Mouse (Mus musculus) forebrain, embryonic 13.5 days (tissue): Measurements from ENCODE around the gene Lrp1. TPM values are rescaled to one million over a fixed set of nuclear protein-coding genes. Genes with fewer than 3 reads are reported as not detected.

ENCODE experiments used
- ATAC-seq: fragments of 200-750 bp; cut with Nextera tagmentation; 2 replicates; pipeline ENCODE4 v1.8.0; 2017
- H3K27ac ChIP-seq: fragments of 300-500 bp; sonication (generic); 2 replicates; pipeline ENCODE4 v1.5.1; 2015; ENCODE audit warnings: inconsistent platforms, mild to moderate bottlenecking, moderate library complexity
- H3K27me3 ChIP-seq: fragments of 300-500 bp; sonication (generic); 2 replicates; pipeline ENCODE4 v1.6.1; 2015; ENCODE audit warnings: mild to moderate bottlenecking, inconsistent platforms
- H3K36me3 ChIP-seq: fragments of 300-500 bp; sonication (generic); 2 replicates; pipeline ENCODE4 v1.6.1; 2015; ENCODE audit warnings: mild to moderate bottlenecking, inconsistent platforms; ENCODE audit not compliant: poor library complexity, severe bottlenecking
- H3K4me1 ChIP-seq: fragments of 300-500 bp; sonication (generic); 2 replicates; pipeline ENCODE4 v1.6.1; 2015; ENCODE audit warnings: inconsistent platforms
- H3K4me2 ChIP-seq: fragments of 300-500 bp; sonication (generic); 2 replicates; pipeline ENCODE4 v1.6.1; 2015; ENCODE audit warnings: inconsistent platforms, mild to moderate bottlenecking, moderate library complexity
- H3K4me3 ChIP-seq: fragments of 300-500 bp; sonication (generic); 2 replicates; pipeline ENCODE4 v1.5.1; 2015; ENCODE audit warnings: mild to moderate bottlenecking, inconsistent platforms
- H3K9ac ChIP-seq: fragments of 300-500 bp; sonication (generic); 2 replicates; pipeline ENCODE4 v1.6.1; 2015; ENCODE audit warnings: mild to moderate bottlenecking, inconsistent platforms
- H3K9me3 ChIP-seq: fragments of 300-500 bp; sonication (generic); replicated peaks from 2 replicates; pipeline ENCODE4 v1.6.1; 2016; ENCODE audit warnings: inconsistent platforms
- WGBS: fragments of 180-500 bp; shearing (Covaris S2); methylation state at CpG from one replicate; pipeline ENCODE4 v1.1.7; 2015; 5-methylcytosine and 5-hydroxymethylcytosine counted together
- polyA plus RNA-seq: library from polyadenylated mRNA; unstranded; fragments of >200 nt; fragmentation: Nextera tagmentation; extraction: Ambion mirVana; gene quantifications from 2 replicates; pipeline ENCODE4 v1.2.1, GENCODE M21; 2015

Gene Lrp1
- polyA plus RNA-seq, 1 experiment from 2014 or later: 65.1 TPM

DNA sequence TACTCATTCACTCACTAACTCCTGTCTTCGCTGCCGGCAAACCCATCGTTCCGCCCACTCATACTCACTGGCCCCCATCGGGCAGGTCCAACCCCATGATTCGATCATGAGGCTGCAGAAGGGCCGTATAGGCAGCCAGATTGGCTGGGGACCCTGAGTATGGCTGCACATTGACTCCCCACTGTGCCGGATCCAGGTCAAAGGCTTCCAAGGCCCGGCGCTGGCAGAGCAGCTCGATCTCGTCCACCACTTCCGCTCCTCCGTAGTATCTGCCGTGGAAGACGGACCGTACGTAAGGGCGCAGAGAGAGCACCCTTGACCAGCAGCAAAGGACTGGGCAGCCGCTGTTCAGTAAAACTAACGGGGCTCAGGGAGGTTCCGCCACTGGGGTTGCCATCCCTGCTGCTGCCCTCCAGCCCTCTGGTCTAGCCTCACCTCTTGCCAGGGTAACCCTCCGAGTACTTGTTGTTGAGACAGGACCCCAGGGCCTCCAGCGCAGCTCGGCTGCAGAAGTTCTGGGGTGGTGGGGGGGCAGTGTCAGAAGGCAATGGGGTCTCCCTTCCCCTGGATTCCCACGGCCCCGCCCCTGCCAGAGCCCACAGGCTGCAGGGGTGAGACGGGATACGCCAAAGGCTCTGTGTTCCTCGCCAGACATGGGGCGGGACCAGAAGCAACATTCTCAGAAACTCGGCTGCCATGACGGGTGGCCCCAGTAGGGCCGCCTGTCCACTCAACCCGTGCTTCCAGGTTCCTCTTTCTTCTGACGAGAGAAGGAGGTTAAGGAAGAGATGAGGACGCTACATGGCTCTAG lies 100.8 kb downstream of the Lrp1 start:
- H3K27me3 ChIP-seq: peaks cover 48% of the 10 kb centered on the region
- H3K27ac ChIP-seq: no peak overlapping the region
- WGBS: 94% methylated on average over 37 of the region's 37 CpGs
- H3K4me2 ChIP-seq: peak overlapping the region; percentile 87; the same call in 1 of the 2 replicates
- no peaks in the 10 kb centered on the region for H3K9me3 ChIP-seq
- peaks cover 48% of the 10 kb centered on the region for H3K4me1 ChIP-seq
- peaks cover 35% of the 10 kb centered on the region for H3K36me3 ChIP-seq
- H3K4me3 ChIP-seq: no peak overlapping the region
- ATAC-seq: no peak
- H3K9ac ChIP-seq: no peak overlapping the region; the same call in 1 of the 2 replicates

DNA sequence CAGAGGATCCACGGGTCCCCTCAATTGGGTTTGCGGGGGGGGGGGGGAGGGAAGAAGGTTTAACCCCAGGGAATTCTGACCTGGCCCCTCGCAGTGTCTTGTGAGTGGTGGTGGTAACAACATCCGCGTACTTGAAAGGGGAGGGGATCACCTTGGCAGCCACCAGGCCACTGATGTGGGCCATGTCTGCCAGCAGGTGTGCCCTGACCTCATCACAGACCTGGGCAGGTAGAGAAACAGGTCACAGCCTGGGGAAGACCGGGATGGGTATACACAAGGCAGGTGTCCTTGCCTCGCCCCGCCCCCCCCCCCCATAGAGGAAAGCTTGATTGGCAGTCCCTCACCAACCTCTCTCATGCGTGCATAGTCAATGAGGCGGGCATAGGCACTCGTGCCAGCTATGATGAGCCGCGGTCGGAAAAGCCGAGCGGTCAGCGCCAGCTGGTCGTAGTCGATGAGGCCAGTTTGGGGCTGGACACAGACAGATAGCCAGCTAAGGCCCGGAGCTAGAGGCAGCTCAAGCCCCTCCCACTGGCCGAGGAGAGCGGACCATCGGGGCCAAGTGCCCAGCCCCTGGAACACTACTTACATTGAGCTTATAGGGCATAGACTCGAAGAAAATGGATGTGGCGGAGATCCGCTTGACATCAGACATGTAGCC lies 101.8 kb downstream of the Lrp1 start:
- Histone ChIP-seq H3K4me1 (peaks cover 49% of the 10 kb centered on the region), H3K4me2 (no peak overlapping the region), H3K27me3 (peaks cover 48% of the 10 kb centered on the region), H3K36me3 (peaks cover 35% of the 10 kb centered on the region), H3K4me3 (no peak overlapping the region), H3K27ac (no peak overlapping the region), H3K9me3 (no peaks in the 10 kb centered on the region), H3K9ac (no peak overlapping the region)
- ATAC-seq: no peak
- WGBS: 93% methylated on average over 25 of the region's 26 CpGs

DNA sequence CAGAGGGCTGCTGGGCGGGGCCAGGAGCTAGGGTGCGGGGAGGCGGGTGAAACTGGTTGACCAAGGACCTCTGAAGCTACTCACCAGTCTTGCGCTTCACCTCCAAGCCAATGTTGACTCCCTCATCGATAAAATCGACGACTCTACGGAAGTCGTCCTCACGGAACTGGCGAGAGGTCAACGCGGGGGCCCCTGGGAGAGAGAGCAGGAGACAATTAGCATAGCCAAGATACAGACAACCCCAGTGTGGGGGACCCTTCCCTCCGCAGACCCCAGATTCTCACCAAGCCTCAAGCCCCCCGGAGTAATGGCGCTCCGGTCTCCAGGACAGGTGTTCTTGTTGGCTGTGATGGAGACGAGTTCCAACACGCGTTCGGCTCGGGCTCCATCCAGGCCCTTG lies 103.0 kb downstream of the Lrp1 start:
- peaks cover 61% of the 10 kb centered on the region for H3K4me1 ChIP-seq
- H3K27me3 ChIP-seq: peaks cover 46% of the 10 kb centered on the region
- ATAC-seq: no peak
- no peak overlapping the region for H3K4me3 ChIP-seq
- peaks cover 35% of the 10 kb centered on the region for H3K36me3 ChIP-seq
- H3K9me3 ChIP-seq: no peaks in the 10 kb centered on the region
- H3K4me2 ChIP-seq: no peak overlapping the region
- no peak overlapping the region for H3K27ac ChIP-seq
- H3K9ac ChIP-seq: no peak overlapping the region
- WGBS: 93% methylated on average over 22 of the region's 22 CpGs

DNA sequence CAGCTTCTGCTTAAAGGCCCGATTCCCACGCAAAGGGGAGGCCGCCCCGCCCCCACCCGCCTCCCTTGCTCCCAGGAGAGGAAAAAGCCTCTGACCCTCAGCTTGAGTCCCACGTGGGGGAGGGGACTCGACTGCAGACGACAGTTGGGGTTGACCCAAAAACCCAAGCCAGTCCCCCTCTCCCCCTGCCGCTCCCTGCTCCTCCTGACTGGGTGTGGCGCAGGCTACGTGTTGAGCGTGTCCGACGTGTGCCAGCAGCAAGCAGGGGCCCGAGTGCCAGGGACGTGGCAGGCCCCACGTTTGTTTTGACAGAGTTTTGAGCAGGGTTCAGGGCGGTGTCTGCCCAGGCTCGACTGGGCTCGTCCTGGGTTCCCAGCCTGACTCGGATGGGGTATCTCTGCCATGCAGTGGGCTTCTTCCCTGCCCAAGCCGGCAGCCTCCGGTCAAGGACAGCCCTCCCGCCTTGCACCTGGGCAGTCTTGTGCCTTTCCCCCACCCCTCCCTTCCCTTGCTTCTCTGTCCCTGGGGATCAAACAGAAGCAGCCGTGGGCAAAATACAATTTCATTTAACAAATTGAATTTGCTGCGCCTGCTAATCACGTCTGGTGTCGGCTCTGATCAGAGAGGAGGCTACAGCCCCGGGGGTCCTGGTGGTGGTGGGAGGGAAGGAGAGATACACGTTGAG lies 104.2 kb downstream of the Lrp1 start:
- H3K4me1 ChIP-seq: peaks cover 68% of the 10 kb centered on the region
- H3K27ac ChIP-seq: no peak overlapping the region
- peak overlapping the region; percentile 39; the same call in 1 of the 2 replicates for H3K9ac ChIP-seq
- no peaks in the 10 kb centered on the region for H3K9me3 ChIP-seq
- peaks cover 46% of the 10 kb centered on the region for H3K27me3 ChIP-seq
- H3K4me3 ChIP-seq: no peak overlapping the region
- H3K4me2 ChIP-seq: peak overlapping the region; percentile 21
- ATAC-seq: no peak
- H3K36me3 ChIP-seq: peaks cover 35% of the 10 kb centered on the region
- 6% methylated on average over 30 of the region's 30 CpGs for WGBS

DNA sequence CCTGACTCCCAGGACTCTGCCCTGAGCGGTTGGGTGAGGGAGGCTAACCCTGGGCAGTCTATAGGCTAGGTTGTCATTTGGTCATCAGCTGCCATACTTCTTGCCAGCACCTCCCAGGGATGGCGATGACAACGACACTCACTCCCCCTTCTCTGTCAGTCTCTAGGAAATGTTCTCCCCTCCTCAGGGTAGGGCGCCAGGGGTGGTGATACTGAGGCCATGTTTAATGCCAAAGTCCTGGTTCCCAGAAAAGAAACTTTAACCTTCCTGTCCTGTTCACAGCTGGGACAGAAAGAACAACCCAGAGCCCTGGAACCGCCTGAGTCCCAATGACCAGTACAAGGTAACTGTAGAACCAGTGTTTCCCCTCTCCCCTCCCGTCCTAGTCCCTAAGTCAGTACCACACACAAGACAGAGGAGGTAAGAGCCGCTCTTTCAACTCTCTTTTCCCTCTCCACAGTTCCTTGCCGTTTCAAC lies 104.9 kb downstream of the Lrp1 start:
- H3K9ac ChIP-seq: 0 out of 2 replicates have a peak overlapping the region, but pooled peaks have one; percentile 39
- no peak overlapping the region for H3K4me3 ChIP-seq
- H3K36me3 ChIP-seq: peaks cover 35% of the 10 kb centered on the region
- no peak overlapping the region for H3K27ac ChIP-seq
- peaks cover 48% of the 10 kb centered on the region for H3K27me3 ChIP-seq
- H3K4me2 ChIP-seq: no peak overlapping the region; the same call in 1 of the 2 replicates
- H3K9me3 ChIP-seq: no peaks in the 10 kb centered on the region
- 19% methylated on average over 8 of the region's 8 CpGs for WGBS
- H3K4me1 ChIP-seq: peaks cover 68% of the 10 kb centered on the region
- no peak for ATAC-seq

DNA sequence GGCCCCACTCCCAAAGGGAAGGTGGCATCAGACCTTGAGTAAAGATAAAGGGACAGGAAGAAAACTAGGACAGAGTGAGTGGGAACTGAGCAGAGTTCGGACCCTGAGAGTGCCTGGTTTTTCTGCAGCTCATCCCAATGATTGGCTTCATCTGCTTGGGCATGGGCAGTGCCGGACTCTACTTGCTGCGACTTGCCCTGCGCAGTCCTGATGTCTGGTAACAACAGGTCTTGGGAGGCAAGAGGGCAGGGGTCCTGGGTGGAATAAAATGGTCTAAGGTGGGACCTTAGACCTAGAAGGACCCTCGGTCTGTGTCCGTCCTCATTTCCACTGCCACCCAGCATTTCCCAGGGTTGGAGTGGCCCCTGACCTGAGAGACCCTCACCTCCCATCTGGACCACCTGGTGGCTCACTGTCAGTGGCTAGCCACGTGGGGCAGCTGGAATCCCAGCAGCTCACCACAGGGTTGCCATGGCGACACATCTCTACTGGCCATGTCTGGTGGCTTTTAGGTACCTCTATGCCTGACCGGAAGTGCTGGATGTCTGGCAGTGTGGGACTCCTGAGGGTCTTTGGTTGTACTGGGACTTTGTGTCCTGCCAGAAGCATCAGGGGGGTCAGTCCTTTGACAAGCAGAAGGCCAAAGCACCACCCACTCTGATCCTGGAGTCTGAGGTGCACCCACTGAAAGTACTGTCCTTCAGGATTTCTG lies 105.5 kb downstream of the Lrp1 start:
- peaks cover 50% of the 10 kb centered on the region for H3K27me3 ChIP-seq
- 35% methylated on average over 9 of the region's 9 CpGs for WGBS
- H3K27ac ChIP-seq: no peak overlapping the region
- peaks cover 32% of the 10 kb centered on the region for H3K36me3 ChIP-seq
- no peak overlapping the region for H3K4me3 ChIP-seq
- H3K4me2 ChIP-seq: no peak overlapping the region; the same call in 1 of the 2 replicates
- no peaks in the 10 kb centered on the region for H3K9me3 ChIP-seq
- ATAC-seq: no peak
- H3K9ac ChIP-seq: no peak overlapping the region
- H3K4me1 ChIP-seq: peaks cover 68% of the 10 kb centered on the region

DNA sequence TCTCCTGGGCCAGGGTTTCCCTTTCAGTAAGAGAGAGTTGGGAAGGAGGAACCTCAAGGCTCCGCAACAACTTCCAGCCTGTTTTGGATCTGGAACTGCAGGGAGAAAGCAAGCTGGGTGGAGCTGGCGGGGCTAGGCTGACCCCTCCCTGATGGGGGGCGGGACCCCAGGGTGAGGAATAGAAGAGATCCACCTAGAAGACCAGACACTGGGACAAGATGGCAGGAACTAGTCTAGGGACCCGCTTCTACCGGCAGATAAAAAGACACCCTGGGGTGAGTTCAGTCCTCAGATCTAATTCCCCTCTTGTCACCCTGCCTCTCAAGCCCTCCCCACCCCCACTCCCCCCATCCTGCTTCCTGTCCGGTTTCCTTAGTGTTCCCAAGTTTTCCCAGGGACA lies 106.2 kb downstream of the Lrp1 start, which contains the start of gene Ndufa4l2:
Ndufa4l2 (plus strand) TSS at position 204 of the 400 bp plus-strand sequence.
- Histone ChIP-seq H3K9ac (peak within 1 kb of the TSS; percentile 43), H3K9me3 (no peaks in the 10 kb centered on the region), H3K4me1 (peaks cover 75% of the 10 kb centered on the region), H3K4me2 (peak within 1 kb of the TSS; percentile 89), H3K36me3 (peaks cover 25% of the 10 kb centered on the region), H3K27me3 (peaks cover 48% of the 10 kb centered on the region), H3K4me3 (peak within 1 kb of the TSS; percentile 45), H3K27ac (peak within 1 kb of the TSS; percentile 78)
- WGBS: 17% methylated on average over 6 of the region's 6 CpGs
- no peak for ATAC-seq

DNA sequence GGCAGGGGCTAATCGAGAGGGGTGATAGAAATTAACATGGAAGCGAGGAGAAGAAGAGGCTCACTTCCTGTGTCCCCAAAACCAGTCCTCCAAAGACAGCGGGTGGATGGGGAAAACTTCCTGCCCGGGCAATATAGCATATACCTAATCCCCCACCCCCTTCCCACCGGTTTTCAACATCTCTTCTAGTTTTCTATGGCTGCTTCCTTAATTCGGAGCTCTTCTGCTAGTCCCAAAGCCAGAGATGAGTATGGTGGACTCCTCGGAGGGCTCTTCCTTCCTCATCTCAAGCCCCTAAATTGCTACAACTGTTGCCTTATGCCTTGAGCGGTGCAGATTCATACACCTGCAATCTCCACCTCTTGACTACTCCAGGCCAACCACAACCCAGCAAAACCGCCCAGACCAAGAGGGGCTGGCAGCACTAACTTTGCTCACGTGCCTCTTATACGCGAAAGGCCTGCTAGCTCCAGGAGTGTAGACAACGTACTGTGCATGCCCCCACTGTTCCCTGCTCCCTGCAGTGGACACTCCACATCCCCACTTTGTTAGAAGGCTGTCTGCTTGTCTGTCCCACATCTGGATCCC lies 106.7 kb downstream of the Lrp1 start:
- H3K4me3 ChIP-seq: peak overlapping the region; percentile 45; the same call in 1 of the 2 replicates
- H3K27ac ChIP-seq: peak overlapping the region; percentile 78; the same call in 1 of the 2 replicates
- H3K27me3 ChIP-seq: peaks cover 48% of the 10 kb centered on the region
- peaks cover 80% of the 10 kb centered on the region for H3K4me1 ChIP-seq
- peaks cover 20% of the 10 kb centered on the region for H3K36me3 ChIP-seq
- WGBS: 9% methylated on average over 13 of the region's 13 CpGs
- peak overlapping the region; percentile 43; the same call in 1 of the 2 replicates for H3K9ac ChIP-seq
- H3K4me2 ChIP-seq: peak overlapping the region; percentile 89
- no peak for ATAC-seq
- H3K9me3 ChIP-seq: no peaks in the 10 kb centered on the region

DNA sequence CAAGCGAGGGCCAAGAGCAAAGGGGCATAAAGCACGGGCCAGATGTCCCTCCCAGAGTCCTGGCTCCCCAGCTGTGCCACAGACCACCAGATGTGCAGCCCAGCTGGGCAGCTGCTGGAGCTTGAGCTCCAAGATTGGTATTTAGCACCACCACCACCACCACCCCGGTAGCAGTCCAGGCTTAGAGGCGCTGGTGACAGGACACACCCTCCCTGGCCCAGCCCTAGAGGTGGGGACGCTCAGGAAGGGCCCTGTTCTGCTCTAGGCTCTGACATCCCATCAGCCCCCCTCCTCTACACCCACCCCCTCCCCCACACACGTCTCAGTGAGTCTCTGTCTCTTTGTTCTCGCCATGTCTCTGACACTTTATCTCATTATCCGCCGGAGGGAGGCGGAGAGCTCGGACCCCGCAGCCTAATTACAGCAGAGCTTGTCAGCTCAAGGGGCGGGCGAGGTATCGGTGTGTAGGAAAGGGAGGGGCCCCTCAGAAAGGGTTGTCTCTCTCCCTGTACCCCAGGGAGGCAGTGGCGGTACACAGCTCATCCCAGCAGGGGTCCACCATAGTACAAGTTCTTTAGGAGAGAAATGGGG lies 107.4 kb downstream of the Lrp1 start:
- WGBS: 0% methylated on average over 16 of the region's 16 CpGs
- Histone ChIP-seq H3K9ac (peak overlapping the region; percentile 43), H3K27ac (peak overlapping the region; percentile 78), H3K4me3 (peak overlapping the region; percentile 45), H3K9me3 (no peaks in the 10 kb centered on the region), H3K4me2 (peak overlapping the region; percentile 89), H3K4me1 (peaks cover 85% of the 10 kb centered on the region), H3K36me3 (peaks cover 14% of the 10 kb centered on the region), H3K27me3 (peaks cover 48% of the 10 kb centered on the region)
- no peak; the same call in 1 of the 2 replicates for ATAC-seq

DNA sequence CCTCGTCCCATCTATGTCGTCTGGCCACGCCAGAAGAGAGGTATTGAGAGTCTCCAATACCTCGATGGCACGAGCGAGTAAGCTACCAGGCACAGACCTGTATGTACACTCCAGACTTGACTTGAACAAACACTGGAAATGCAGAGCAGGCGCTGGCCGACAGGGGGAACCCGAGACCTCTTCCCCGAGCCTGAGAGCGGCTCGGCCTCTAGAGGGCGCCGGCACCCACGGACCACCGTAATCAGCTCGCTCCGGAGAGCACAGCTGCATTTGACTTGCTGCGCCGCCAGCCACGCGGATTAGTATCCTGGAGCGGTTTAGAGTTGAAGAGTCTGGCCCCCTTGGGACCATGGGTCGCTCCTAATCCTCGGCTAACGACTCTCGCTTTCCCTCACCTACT lies 108.1 kb downstream of the Lrp1 start:
- H3K4me1 ChIP-seq: peaks cover 92% of the 10 kb centered on the region
- peaks cover 6% of the 10 kb centered on the region for H3K36me3 ChIP-seq
- peak overlapping the region; percentile 45 for H3K4me3 ChIP-seq
- under 1% methylated on average over 27 of the region's 27 CpGs for WGBS
- peak overlapping the region; percentile 89 for H3K4me2 ChIP-seq
- ATAC-seq: peak; percentile 17
- H3K9ac ChIP-seq: peak overlapping the region; percentile 77
- no peaks in the 10 kb centered on the region for H3K9me3 ChIP-seq
- H3K27ac ChIP-seq: peak overlapping the region; percentile 98
- H3K27me3 ChIP-seq: peaks cover 43% of the 10 kb centered on the region

DNA sequence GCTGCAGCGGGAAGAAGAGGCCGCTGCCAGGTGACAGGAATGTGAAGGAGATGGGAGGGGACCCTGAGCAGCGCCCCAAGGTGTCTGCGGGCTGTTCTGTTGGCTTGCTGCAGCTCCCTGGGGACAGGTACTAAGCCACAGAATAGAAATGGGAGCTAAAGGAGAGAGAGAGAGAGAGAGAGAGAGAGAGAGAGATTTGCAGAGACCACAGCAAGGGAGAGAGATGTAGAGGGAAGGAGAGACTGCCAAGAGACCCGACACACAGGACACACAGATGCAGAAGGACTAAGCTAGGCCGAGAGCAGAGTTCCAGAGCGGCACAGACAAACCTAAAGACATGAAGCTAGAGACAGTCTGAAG lies 108.7 kb downstream of the Lrp1 start:
- 2% methylated on average over 7 of the region's 7 CpGs for WGBS
- Histone ChIP-seq H3K27me3 (peaks cover 44% of the 10 kb centered on the region), H3K4me2 (peak overlapping the region; percentile 89)

More for the DNA sequence above, 108.7 kb downstream of the Lrp1 start:
- ATAC-seq: no peak
- Histone ChIP-seq H3K9me3 (no peaks in the 10 kb centered on the region), H3K4me1 (peaks cover 91% of the 10 kb centered on the region), H3K9ac (peak overlapping the region; percentile 77), H3K27ac (peak overlapping the region; percentile 98), H3K36me3 (peaks cover under 1% of the 10 kb centered on the region), H3K4me3 (peak overlapping the region; percentile 45)
